Mouse (Mus musculus) left cerebral cortex, adult 2 months (tissue): ENCODE measurements around the gene Rnf216. TPM values are rescaled to one million over a fixed set of nuclear protein-coding genes. Genes with fewer than 3 reads are reported as not detected.
A peak's percentile ranks its signal among the peaks of the same experiment; 100 is the strongest.

Source experiments
- DNase-seq, 2 experiments: peaks; one replicate each; pipeline ENCODE4 v3.0.0; 2021 to 2022; ENCODE audit warnings: low spot score in 2 of 2, mixed read lengths in 1 of 2; ENCODE audit errors: extremely low spot score in 1 of 2
- H3K27ac ChIP-seq: fragments of 200-600 bp; 2 replicates; pipeline ENCODE4 v1.8.1; 2022
- H3K4me3 ChIP-seq: fragments of 200-600 bp; 2 replicates; pipeline ENCODE4 v1.8.1; 2022
- CTCF ChIP-seq: fragments of 200-600 bp; IDR thresholded peaks from 2 replicates; pipeline ENCODE4 v1.8.1; 2022; ENCODE audit warnings: antibody characterized with exemption, mild to moderate bottlenecking, moderate library complexity
- intact Hi-C: fragments of 180-260 bp; cut with DNase I; formaldehyde crosslinking; loops from one replicate; pipeline ENCODE4 v1.15.1; 2025
- total RNA-seq, 2 experiments: library from RNA; stranded (reverse); gene quantifications; 2 replicates each; pipeline ENCODE4 v1.2.3; 2021

Gene Rnf216
- total RNA-seq, 2 experiments from 2014 or later: 40.7 to 47.8 TPM

DNA sequence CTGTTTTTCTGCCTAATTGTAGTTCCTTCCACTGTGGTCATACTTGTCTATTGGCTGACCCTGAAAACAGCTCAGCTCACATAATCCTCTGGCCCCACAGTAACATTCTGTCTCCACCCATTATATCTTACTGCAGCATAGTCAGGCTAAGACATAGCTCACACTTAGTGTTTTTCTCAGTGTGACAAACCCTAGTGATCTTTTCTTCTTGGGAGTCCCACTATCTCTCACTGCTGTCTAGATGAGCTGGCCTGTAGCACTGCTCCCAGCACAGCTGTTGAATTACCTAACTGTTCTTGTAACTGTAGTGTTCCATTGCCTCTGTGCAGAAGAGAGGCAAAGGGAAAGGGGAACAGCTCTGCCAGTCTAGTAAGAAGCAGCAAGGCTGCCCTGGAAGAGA is 53.6 kb downstream of the Rnf216 start:
- intact Hi-C loops: no loop called here
- Histone ChIP-seq H3K27ac (peak overlapping the region; percentile 54), H3K4me3 (no peak overlapping the region)
- no peak for TF ChIP-seq CTCF
- no peak for DNase-seq

DNA sequence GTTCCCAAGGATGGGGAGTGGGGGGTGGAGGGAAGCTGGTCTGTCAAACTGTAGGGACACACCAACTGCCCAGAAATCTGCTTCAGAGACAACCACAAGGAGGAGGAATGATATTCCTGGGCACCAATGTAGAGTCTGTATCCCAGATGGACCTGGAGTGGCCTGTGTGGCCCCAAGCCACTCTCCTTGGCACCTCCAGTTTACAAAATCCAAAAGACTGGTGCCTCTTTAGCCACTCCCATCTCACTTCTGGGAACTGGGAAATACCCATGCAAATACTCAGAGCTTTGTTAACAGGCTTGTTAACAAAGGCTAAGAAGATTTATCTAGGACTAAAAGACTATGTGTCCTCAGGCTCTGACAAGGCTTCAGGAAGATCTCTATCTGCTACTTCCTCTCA is 54.1 kb downstream of the Rnf216 start:
- Histone ChIP-seq H3K4me3 (no peak overlapping the region), H3K27ac (peak overlapping the region; percentile 54)
- intact Hi-C loops: no loop called here
- no peak for DNase-seq
- no peak for TF ChIP-seq CTCF

DNA sequence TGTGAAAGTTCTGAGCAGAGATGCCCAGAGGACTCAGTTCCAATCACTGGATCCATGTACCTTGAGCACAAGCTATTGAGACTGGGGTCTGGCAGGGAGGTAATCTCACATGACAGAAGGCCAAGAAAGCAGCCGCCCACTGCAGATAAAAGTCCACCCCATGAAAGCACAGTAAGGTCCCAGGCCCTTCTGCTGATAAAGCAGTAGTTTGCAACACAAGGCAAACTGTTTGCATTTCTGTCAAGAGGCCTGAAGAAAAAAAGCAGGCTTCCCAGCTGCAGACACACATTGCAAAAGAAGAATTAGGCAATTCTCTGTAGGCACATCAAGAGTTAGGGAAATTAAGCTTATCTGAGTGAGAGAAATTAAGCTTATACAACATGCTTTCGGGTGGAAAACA is 54.6 kb downstream of the Rnf216 start:
- H3K4me3 ChIP-seq: no peak overlapping the region
- TF ChIP-seq CTCF: no peak
- DNase-seq: no peak
- intact Hi-C loops: no loop called here
- no peak overlapping the region for H3K27ac ChIP-seq

DNA sequence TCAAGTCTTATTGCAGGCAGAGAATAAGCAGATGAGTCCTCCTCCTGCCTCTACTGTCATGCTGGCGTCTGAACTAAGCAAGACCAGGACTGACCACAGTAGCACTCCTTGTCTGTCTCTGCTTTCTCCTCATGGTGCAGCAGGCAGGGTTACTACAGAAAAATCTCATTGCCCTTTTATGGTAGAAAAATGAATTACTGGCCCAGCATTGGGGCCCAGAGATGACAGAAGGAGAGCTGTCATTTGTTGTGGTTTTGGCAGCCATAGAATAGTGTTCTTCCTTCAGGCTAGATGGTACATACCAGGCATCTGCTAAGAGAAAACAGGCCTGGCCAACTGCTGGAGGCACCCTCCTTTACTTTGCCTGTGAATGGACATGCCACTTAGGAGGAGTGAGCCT is 55.0 kb downstream of the Rnf216 start:
- peak overlapping the region; percentile 2; the same call in 1 of the 2 replicates for H3K27ac ChIP-seq
- intact Hi-C loops: no loop called here
- H3K4me3 ChIP-seq: no peak overlapping the region
- no peak for DNase-seq
- TF ChIP-seq CTCF: no peak

DNA sequence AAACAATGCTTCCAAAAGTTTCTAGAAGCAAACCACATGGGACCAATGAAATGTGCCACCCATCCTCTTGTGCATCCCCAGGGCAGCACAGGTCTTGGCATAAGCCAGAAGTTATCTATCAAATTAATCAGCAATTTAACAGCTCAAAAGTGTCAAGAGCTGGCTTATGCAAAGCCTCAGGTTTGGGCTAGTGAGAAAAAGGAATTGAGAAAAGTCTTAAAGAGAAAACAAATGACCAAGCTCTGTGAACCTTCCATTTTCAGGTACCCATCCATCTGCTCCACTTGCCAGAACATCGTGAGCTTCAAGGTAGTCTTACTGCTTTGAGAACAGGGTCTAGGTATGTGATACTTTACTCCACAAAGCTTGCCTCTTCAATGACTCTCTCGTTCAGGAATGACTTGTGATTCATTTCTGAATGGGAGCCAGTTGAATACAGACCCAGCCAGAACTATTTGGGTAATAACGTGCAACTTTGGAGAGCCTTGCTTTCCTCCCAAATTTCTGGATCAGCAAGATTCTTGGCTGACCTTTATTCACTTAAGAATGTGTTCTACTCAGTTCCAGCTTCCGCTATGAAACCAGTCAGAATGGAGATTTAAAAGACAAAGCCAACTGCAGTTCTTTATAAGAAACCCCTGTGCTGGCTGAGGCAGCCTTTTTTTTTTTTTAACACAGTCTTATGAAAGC is 56.5 kb downstream of the Rnf216 start:
- Histone ChIP-seq H3K4me3 (no peak overlapping the region), H3K27ac (no peak overlapping the region; the same call in 1 of the 2 replicates)
- TF ChIP-seq CTCF: no peak
- no peak for DNase-seq
- intact Hi-C loops: no loop called here

DNA sequence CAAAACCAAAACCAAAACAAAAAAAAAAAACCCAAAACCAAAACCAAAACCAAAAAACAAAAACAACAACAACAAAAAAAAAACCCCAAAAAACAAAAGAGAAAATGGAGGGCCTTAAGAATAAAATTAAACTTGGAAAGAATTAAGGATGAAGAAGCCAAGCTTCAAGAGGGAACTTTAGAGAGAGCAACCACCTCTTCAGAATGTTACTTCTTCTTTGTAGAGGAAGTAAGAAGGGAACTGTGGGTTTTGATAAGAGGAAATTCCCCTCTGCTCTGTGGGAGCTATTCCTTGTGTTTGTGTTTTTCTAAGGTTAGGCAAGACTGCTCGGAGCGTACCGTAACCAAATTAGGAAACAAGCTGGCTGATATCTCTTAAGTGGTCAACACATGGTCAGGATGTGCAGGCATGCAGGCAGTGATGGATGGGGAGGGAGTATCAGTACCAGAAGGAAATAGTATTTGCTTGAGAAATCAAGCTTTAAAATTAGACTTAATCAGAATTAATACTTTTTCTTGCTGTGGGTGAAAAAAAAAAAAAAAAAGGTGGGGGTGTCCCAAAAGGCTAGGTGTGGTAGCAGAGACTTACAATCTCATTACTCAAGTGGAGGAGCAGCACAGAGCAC is 57.2 kb downstream of the Rnf216 start:
- Histone ChIP-seq H3K27ac (no peak overlapping the region; the same call in 1 of the 2 replicates), H3K4me3 (no peak overlapping the region)
- TF ChIP-seq CTCF: no peak
- DNase-seq: no peak
- intact Hi-C loops: no loop called here

DNA sequence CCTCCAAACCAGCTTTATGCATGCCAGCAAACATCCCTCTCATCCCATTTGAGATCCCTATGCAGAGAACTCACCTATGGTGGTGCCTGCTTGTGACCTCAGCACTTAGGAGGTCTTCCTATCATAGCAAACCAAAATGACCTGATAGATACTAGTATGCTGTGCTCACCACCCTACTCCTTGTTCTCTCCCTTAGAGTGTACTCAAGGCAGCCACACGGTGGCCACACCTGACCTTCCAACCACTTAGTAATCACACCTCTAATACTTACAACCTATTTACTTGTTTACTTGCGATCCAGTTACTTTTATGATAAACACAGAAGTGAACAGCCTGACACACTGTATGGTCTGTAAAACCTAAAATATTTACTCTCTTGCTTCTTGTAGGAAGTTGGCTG is 58.1 kb downstream of the Rnf216 start:
- no peak for DNase-seq
- intact Hi-C loops: no loop called here
- no peak; the same call in 1 of the 2 replicates for TF ChIP-seq CTCF
- Histone ChIP-seq H3K27ac (peak overlapping the region; percentile 58), H3K4me3 (no peak overlapping the region)

DNA sequence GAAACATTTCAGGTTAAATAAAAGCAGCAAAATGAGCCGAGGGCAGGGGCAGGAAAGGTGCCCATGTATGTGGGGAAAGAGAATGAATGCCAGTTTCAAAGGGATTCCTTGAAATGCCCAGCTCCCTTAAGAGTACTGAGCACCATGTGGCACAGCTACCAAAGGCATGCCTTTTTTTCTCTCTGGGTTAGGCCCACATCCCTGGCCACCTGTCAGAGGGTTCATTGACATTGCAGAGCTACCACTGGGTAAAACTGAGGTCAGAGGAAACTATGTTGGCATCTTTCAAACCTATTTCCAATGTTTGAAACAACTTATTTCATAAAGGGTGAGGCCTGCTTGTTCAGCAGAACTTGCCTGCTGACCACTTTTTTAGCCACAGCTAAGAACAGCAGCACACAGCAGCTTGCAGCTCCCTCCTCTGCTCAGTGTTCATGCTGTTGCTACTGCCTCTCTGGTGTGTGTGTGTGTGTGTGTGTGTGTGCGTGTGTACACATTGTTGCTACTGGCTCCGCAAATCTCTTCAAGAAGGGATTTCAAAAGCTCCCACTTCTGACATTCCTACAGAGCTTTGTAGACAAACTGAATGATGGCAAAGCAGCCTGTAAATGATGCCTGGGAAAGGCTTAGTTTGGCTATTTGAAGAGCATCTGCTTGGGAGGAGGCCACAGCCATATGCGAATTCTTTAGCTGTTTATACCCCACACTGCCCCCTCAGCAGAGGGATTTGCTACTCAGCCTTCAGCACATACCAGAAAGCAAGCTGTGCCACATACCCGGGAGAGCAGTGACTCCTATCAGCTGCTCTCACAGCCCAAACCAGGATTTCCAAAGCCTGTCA is 59.4 kb downstream of the Rnf216 start:
- DNase-seq: peak; percentile 32 to 41
- intact Hi-C loops: loop anchor here (1.0 kb wide), 1 partner anchor 292 kb away; no protein-coding TSS in a partner anchor
- TF ChIP-seq CTCF: no peak
- H3K4me3 ChIP-seq: no peak overlapping the region
- peak overlapping the region; percentile 70 for H3K27ac ChIP-seq

DNA sequence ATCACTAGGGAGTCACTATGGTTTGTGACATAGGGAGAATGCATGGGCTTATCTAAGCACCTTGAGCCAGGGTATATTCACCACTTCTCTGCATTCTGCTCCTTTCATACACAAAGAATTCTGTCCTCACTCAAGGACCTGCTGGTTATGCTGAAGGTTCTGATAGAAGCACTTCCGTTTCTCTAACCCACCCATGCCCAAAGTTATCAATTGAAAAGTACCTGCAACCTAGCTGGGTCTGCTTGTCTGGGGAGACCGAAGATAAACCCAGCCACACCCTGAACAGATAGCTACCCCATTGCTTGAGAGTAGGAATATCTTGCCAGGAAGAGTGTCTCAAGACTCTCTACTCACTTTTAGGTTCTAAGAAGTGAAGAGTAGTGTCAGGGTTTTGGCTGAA is 60.1 kb downstream of the Rnf216 start:
- intact Hi-C loops: loop anchor here (1.0 kb wide), 1 partner anchor 291 kb away; no protein-coding TSS in a partner anchor
- H3K27ac ChIP-seq: peak overlapping the region; percentile 70
- TF ChIP-seq CTCF: no peak
- no peak overlapping the region for H3K4me3 ChIP-seq
- DNase-seq: no peak

DNA sequence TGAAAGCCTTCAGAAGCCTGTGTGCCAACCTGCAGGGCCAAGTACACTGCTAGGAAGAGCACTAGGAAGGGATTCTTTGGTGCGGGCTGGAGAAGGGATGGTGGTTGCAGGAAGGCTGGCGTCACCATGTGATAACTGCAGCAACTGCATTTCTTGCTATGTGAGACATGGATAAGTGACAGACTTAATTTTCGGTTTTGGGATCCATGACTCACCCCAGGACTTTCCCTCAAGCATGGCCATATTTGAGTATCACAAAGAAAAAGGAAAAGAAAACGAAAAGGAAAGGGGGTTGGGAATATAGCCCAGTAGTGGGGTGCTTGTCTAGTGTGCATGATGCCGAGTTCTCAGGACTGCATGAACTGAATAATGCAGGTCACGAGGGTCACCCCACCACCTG is 60.9 kb downstream of the Rnf216 start:
- DNase-seq: no peak
- no peak overlapping the region for H3K27ac ChIP-seq
- intact Hi-C loops: no loop called here
- TF ChIP-seq CTCF: no peak
- H3K4me3 ChIP-seq: no peak overlapping the region

DNA sequence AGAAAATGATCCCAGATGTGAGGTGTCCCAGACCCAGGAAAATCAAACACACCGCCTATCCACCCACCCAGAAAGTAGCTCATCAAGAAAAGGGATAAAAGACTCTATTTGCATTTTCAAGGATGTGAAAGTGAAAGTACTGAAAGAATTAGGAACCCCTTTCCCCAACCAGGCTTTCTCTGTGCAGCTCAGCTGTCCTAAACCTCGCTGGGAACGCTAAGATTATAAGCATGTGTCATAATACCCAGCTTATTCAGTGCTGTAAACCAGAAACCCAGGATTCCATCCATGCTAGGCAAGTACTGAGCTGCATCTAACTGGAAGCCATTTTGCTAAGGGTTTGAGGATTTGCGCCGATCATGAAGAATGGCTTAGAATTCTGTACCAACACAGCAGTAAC is 62.5 kb downstream of the Rnf216 start:
- intact Hi-C loops: no loop called here
- no peak for TF ChIP-seq CTCF
- peak overlapping the region; percentile 71 for H3K27ac ChIP-seq
- H3K4me3 ChIP-seq: no peak overlapping the region
- DNase-seq: no peak

DNA sequence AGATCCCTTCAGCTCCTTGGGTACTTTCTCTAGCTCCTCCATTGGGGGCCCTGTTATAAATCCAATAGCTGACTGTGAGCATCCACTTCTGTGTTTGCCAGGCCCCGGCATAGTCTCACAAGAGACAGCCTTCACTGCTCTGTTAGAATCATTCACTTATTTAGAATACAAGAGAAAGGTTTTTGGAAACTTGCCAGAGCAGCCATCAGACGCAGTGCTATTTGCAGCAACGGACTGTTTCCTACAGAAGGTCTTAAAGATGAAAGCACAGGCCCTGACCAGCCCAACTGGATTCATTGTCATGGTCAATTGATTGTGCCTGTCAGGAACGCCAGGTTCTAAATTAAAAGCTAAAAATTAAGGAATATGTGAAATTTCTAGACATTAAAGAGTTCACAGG is 63.0 kb downstream of the Rnf216 start:
- peak overlapping the region; percentile 71 for H3K27ac ChIP-seq
- TF ChIP-seq CTCF: no peak
- intact Hi-C loops: no loop called here
- DNase-seq: no peak
- no peak overlapping the region for H3K4me3 ChIP-seq
